Mouse (Mus musculus) heart, adult 2 months (tissue): ENCODE measurements around the gene Tab2. TPM values are rescaled to one million over a fixed set of nuclear protein-coding genes. Genes with fewer than 3 reads are reported as not detected.

Source experiments
- DNase-seq, 2 experiments: peaks; one replicate each; pipeline ENCODE4 v3.0.0; 2021
- H3K27ac ChIP-seq: fragments of 200-600 bp; 2 replicates; pipeline ENCODE4 v1.8.1; 2022
- H3K27me3 ChIP-seq: fragments of 200-500 bp; 2 replicates; pipeline ENCODE4 v1.6.1; 2012; ENCODE audit warnings: mild to moderate bottlenecking, low read length, inconsistent platforms, mixed read lengths; ENCODE audit not compliant: control insufficient read depth, insufficient read depth
- H3K36me3 ChIP-seq: fragments of 200-500 bp; 2 replicates; pipeline ENCODE4 v1.6.1; 2012; ENCODE audit warnings: low read length, inconsistent platforms; ENCODE audit not compliant: control insufficient read depth, insufficient read depth
- H3K4me1 ChIP-seq: fragments of 200-500 bp; 2 replicates; pipeline ENCODE4 v1.6.1; 2011; ENCODE audit warnings: low read length; ENCODE audit not compliant: control insufficient read depth, insufficient read depth
- H3K4me3 ChIP-seq: fragments of 200-600 bp; 2 replicates; pipeline ENCODE4 v1.8.1; 2022
- H3K79me2 ChIP-seq: fragments of 200-500 bp; replicated peaks from 2 replicates; pipeline ENCODE4 v1.6.1; 2012; ENCODE audit warnings: mild to moderate bottlenecking, inconsistent platforms, low read length, moderate library complexity, mixed read lengths; ENCODE audit not compliant: control insufficient read depth, insufficient read depth
- H3K9ac ChIP-seq: fragments of 200-500 bp; 2 replicates; pipeline ENCODE4 v1.6.1; 2012; ENCODE audit warnings: low read depth, mild to moderate bottlenecking, control low read depth, inconsistent platforms, low read length, mixed read lengths
- CTCF ChIP-seq: fragments of 200-600 bp; IDR thresholded peaks from 2 replicates; pipeline ENCODE4 v1.8.1; 2022; ENCODE audit warnings: antibody characterized with exemption, mild to moderate bottlenecking, moderate library complexity
- EP300 ChIP-seq: fragments of 200-500 bp; IDR thresholded peaks from 2 replicates; pipeline ENCODE4 v1.6.1; 2011; ENCODE audit warnings: low read depth, low read length, control low read depth; ENCODE audit not compliant: insufficient read depth
- POLR2A ChIP-seq: fragments of 200-500 bp; IDR thresholded peaks from 2 replicates; pipeline ENCODE4 v1.6.1; 2011; ENCODE audit warnings: mild to moderate bottlenecking, low read depth, low read length, control low read depth; ENCODE audit not compliant: insufficient read depth
- WGBS: fragments of 180-500 bp; shearing (Covaris S2); methylation state at CpG from one replicate; pipeline ENCODE4 v1.1.7; 2018; 5-methylcytosine and 5-hydroxymethylcytosine counted together
- intact Hi-C: fragments of 180-260 bp; cut with DNase I; formaldehyde crosslinking; loops from one replicate; pipeline ENCODE4 v1.15.1; 2025
- polyA plus RNA-seq: library from polyadenylated mRNA; depleted of rRNA; stranded (reverse); fragments of >200 nt; gene quantifications from 2 replicates; pipeline ENCODE4 v1.2.3, GENCODE M21; 2012; rRNA removed
- total RNA-seq, 2 experiments: library from RNA; stranded (reverse); gene quantifications; 2 replicates each; pipeline ENCODE4 v1.2.3; 2021

Gene Tab2
- total and polyA plus RNA-seq, 3 experiments, result 32.2 to 50.4 (median 46.4) TPM

DNA sequence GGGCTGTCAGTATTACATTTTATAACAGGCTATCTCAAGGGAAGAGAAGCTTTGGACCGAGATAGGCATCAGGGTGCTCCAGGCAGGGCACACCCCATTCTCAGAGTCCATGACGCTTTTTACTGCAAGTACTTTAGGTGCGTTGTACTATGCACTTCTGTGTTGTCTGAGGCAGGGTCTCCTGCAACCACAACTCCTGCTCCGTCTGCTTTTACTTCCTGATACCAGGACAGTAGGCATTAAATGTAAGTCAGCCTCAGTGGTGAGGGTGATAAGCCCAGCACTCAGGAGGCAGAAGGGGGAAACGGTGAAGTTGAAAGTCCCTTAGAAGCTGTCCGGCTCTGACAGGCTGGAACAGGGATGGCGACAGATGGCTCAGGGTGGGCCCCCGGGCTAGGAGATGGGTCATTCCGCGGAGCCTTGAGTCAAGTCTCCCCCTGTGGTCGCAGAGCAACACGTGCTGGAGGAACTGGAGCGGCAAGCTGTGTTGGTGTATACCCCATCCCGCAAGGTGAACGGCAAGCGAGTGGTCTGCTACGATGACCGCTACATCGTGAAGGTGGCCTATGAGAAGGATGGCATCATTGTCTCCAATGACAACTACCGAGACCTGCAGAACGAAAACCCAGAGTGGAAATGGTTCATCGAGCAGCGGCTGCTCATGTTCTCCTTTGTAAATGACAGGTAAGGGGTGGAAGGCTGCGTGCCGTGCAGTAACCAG, 93.9 kb downstream of the Tab2 start:
- Histone ChIP-seq H3K27ac (no peak overlapping the region), H3K9ac (no peak overlapping the region), H3K27me3 (0 out of 2 replicates have a peak, but pooled peaks cover under 1% of the 10 kb centered on the region), H3K4me3 (no peak overlapping the region), H3K36me3 (no peaks in the 10 kb centered on the region), H3K79me2 (no peaks in the 10 kb centered on the region), H3K4me1 (no peaks in the 10 kb centered on the region)
- WGBS, result 91% methylated on average over 25 of the region's 25 CpGs
- intact Hi-C loops, result no loop called here
- no peak for DNase-seq
- TF ChIP-seq POLR2A (no peak), CTCF (no peak), EP300 (no peak)

GRCm38 (mm10) chr10:7861259-7861936, 94.6 kb downstream of the Tab2 start:
- Histone ChIP-seq H3K79me2 (no peaks in the 10 kb centered on the region), H3K27ac (no peak overlapping the region), H3K9ac (no peak overlapping the region), H3K4me1 (no peaks in the 10 kb centered on the region), H3K36me3 (no peaks in the 10 kb centered on the region), H3K27me3 (no peaks in the 10 kb centered on the region), H3K4me3 (no peak overlapping the region)
- no peak for TF ChIP-seq CTCF
- TF ChIP-seq POLR2A, result no peak
- intact Hi-C loops, result no loop called here
- WGBS, result 79% methylated on average over 14 of the region's 14 CpGs
- DNase-seq, result no peak

GRCm38 (mm10) chr10:7860494-7860893, 95.5 kb downstream of the Tab2 start:
- Histone ChIP-seq H3K4me1 (no peaks in the 10 kb centered on the region), H3K27ac (no peak overlapping the region), H3K4me3 (no peak overlapping the region), H3K79me2 (no peaks in the 10 kb centered on the region), H3K36me3 (no peaks in the 10 kb centered on the region), H3K9ac (no peak overlapping the region), H3K27me3 (no peaks in the 10 kb centered on the region)
- WGBS, result 79% methylated on average over 7 of the region's 7 CpGs
- TF ChIP-seq EP300, result no peak
- intact Hi-C loops, result no loop called here
- DNase-seq, result no peak

Other genes starting within 250 kb of the Tab2 start
- gene Katna1, start 230.2 kb downstream of the Tab2 start, total RNA-seq, result 10 to 100 TPM; 11.9 to 14.2 TPM
- 3.7 and 4.4 TPM in 2 replicates for gene Katna1, start 230.2 kb downstream of the Tab2 start, polyA plus RNA-seq
- 100 to 1,000 TPM in 1 of 2 experiments, 10 to 100 TPM in 1; 94.5 to 123 TPM for gene Ginm1, start 163.4 kb downstream of the Tab2 start, total RNA-seq
- gene Ginm1, start 163.4 kb downstream of the Tab2 start, polyA plus RNA-seq, result 39.6 and 65.7 TPM in 2 replicates
- gene Ppil4, start 163.3 kb downstream of the Tab2 start, total RNA-seq, result 10 to 100 TPM; 14.8 to 15.3 TPM
- gene Ppil4, start 163.3 kb downstream of the Tab2 start, polyA plus RNA-seq, result 5.3 and 7.2 TPM in 2 replicates
- gene Zc3h12d, start 123.8 kb downstream of the Tab2 start, total RNA-seq, result under 1 TPM; 0.21 to 0.32 TPM
- gene Zc3h12d, start 123.8 kb downstream of the Tab2 start, polyA plus RNA-seq, result 0.35 and 0.50 TPM in 2 replicates